Mouse (Mus musculus) heart, adult 8-10 months (tissue): ENCODE measurements at regions not wholly inside any gene's neighbourhood (a gene's known extent, or its start where the extent isn't known, plus 50 kb on each side); places are given as distances from the start of the nearest gene placed in this dataset.
"Not testable (repeated sequence)": the region's sequence is repeated elsewhere in the genome, so short reads cannot be mapped to it uniquely, and the experiment has no call there.

ENCODE experiments used
- DNase-seq: peaks from one replicate; pipeline ENCODE4 v3.0.0; 2022; ENCODE audit warnings: low spot score

DNA sequence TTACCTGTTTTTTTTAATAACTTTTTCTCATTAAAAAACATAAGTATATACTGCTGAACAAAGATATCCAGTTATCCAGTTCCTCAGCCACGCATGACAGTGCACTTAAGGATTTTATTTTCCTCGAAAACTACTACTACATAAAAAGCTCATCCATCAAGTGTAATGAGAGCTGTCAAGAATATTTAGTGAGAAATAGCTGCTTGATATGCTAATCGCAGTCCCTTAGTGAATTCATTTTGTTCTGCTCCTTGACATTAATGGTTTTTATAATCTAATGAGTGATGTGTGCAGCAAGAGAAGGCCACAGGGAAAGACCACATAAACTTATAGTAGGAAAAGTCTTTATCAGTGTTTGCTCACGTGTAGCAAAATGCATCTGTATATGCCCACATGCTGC is 754.0 kb upstream of the Slc39a10 start:
- DNase-seq: no peak

DNA sequence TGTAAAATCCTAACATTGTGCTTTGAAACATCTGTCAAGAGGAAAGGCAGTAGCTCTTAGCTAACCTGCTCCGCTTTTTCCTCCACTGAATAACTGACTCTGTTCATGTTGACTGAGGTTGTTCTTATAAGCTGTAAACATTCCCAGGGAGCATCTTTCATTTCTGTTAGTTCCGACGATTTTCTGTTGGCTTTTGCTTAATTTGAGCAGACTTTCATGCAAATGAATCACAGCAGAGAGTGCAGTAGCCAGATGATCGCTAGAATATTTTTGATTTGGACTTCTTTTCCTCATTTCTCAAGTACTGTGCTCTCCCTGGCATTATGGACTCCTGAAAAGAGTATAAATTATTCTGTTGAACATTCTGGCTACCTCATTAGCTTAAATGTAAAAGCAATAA is 713.9 kb upstream of the Slc39a10 start:
- DNase-seq: no peak

DNA sequence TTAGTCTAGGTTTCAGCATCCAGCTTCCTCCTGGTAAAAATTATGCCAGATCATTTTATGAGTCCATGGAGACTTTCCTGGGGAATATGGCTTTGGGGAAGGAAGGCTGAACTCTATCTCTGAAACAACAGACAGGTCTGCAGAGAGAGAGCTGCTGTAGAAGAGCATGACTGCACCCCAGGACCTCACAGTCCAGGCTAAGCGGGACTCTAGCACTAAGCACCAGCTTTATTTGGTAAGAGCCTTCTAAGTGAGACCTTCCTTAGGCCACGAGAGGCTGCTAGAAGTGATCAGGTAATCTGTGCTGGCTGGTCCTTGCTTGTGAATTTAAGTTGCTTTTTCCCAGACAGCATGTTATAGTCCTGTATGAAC is 711.3 kb upstream of the Slc39a10 start:
- no peak for DNase-seq

GRCm38 (mm10) chr1:47603294-47603988 is 710.8 kb upstream of the Slc39a10 start:
- DNase-seq: no peak

GRCm38 (mm10) chr1:47593641-47594040 is 701.0 kb upstream of the Slc39a10 start:
- not testable (repeated sequence) for DNase-seq

- no peak for DNase-seq
These were observed 653.0 kb upstream of the Slc39a10 start for GRCm38 (mm10) chr1:47545606-47546005.

DNA sequence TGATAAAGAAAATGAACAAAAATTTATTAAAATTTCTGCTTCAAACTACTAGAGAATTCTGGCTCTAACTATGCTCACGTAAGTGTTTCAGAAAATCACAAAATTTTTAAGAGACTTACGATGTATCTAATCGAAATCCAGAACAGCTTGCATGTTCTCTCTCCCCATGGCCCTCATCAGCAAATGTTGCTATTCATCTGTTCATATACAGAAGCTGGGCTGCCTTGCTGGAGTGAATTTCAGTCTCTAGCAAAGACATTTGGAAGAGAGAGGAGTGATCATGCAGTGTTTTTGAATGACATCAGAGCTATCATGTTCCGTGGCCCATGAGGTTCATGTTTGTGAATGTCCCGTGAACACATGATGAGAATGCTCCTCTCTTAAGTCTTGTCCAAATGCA is 618.8 kb upstream of the Slc39a10 start:
- DNase-seq: no peak

DNA sequence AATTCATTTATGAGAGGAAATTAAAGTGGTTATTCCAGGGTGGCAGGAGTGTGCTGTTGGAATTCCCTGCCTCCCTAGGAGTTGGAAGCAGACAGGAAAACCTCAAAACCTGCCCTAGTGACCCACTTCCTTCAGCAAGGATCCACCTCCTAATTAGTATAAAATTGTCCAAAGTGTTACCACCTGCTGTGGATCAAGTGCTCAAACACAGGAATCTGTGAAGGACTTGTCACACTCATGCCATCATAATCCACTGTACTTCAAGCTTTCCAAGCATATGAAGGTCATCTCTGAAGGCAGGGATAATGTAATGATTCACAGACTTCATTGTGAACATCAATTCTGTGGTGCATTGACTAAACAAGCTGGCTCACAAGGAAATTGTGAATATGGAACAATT is 615.1 kb upstream of the Slc39a10 start:
- no peak for DNase-seq

GRCm38 (mm10) chr1:47488581-47489204 is 596.0 kb upstream of the Slc39a10 start:
- DNase-seq: no peak

DNA sequence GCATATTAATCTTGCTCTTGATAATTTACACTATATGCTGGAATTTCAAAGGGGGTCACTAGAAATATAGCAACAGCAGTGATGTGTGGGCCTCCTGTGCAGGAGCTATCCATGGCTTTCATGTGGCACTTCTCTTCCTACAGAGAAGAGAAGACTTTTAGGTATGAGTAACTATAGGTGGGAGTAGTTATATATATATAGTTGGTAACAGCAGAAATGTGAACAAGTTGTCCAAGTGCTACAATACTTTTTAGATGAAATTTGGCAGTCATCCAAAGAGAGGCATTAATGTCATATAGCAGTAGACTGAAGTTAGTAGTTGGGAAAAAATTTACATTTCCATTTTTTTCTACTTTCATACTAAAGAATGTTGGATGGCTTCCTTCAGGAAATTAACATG is 593.4 kb upstream of the Slc39a10 start:
- DNase-seq: no peak

DNA sequence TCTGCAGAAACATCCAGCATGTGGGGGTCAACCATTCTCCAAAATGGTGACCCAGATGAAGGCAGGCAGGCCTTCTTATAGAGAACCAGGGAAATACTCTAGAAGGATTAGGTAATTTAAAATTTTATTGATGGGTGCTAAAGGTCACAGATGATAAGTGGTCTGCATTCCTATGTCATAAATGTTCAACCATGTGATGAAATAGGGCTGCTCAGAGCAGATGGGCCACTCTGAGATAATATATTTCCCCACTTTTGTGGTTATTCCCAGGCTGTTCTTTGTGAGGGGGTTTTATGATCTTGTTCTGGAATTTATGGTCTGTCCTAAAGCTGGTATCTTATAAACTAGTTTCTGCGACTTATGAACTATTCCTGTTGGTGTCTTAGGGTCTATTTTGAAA is 586.4 kb upstream of the Slc39a10 start:
- DNase-seq: no peak

- DNase-seq: no peak
These were observed 574.1 kb upstream of the Slc39a10 start for GRCm38 (mm10) chr1:47466573-47467253.

DNA sequence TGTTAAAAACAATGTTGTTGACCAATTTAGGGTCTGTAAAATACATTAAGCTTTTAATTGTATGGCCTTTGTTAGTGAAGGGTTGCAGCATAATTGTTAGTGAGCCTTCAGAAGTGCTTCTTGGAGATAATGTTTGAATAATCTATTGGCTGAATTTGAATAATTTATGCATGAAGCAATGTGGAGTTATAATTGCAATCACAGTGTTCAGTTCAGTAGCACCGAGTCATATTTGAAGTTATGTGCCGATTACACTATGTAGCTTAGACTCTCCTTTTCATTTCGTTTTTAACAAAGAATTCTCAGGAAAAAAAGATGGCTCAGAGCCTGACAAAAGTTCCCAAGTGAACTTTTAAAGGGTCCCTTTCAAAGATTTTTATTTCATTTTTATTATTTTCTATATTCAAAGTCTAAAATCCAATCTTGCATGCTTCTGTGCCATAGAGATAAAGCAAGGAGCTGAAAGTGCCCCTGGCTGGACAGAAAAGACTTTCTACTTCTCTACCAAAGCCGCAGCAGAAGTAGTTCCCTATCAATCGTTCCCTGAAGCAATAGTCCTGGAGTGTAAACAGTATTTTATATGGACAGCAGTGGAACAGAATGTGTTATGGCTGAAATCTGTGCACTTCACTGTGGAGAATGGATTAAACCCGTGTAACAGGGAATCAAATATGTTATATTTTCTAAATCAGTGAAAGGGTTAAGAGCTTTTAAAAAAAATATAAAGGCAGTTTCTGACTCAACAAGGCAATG is 556.3 kb upstream of the Slc39a10 start:
- no peak for DNase-seq

GRCm38 (mm10) chr1:47448070-47448469 is 555.4 kb upstream of the Slc39a10 start:
- no peak for DNase-seq

- DNase-seq: no peak
These were observed 553.4 kb upstream of the Slc39a10 start for GRCm38 (mm10) chr1:47446021-47446420.

- DNase-seq: no peak
These were observed 540.2 kb upstream of the Slc39a10 start for GRCm38 (mm10) chr1:47432829-47433228.

- DNase-seq: no peak
These were observed 512.5 kb upstream of the Slc39a10 start for GRCm38 (mm10) chr1:47405164-47405563.

DNA sequence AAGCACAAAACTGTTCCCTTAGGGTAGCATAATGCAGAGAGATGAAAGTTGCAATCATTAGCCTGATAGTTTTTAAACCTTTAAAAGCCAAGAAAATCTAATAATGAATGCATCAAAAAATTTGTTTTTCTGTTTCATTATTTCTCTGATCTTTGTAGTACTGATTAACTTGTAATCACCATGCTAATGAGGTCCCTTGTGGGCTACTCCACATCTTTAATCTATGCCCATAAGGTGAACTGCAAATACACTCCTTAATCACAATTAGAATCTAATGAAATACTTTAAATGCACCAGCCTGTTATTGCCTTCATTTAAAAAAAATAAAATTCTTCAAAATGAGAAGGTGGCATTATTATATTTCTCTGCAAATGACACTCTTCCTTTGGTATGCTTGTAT is 493.9 kb upstream of the Slc39a10 start:
- no peak for DNase-seq

DNA sequence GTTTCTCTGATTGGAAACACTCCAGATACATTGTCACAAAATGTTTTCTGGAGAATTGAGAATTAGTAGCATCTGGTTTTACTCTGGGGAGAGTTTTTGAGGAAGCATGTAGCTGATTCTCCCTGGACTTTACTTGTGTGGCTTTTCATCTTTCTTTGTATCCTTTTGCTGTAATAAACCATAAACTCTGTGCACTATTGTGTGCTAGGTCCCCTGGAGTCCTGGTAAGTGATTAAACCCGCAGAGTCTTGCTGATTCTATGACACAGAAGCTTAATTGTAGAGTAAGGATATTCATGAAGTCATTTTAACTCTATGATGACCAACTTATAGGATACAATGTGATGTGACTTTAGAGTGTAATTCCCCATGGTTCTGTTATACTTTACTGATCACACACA is 486.1 kb upstream of the Slc39a10 start:
- DNase-seq: no peak

- no peak for DNase-seq
These were observed 447.2 kb upstream of the Slc39a10 start for GRCm38 (mm10) chr1:47339718-47340439.

DNA sequence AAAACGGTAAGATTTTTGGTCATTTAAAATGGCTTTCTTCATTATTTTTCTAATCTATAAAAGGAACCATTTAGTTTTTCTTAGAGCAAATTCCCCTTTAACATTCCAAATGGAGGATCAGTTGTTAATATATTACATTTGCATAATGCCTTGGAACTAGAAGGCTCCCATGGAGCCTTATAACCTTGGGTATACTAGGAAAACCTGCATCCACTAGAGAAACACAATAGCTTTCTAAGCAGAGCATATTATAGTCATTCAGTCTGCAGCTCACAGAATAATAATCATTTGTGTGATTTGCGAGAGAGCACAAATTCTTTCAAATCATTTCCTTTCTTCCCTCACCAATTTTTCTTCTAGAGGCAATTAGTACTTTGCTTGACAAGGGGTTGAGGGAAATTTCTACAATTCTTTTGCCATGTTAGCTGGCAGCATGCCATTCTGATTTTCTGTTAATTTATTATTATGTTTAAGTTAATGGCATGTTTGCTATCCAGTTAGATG is 418.0 kb upstream of the Slc39a10 start:
- no peak for DNase-seq

DNA sequence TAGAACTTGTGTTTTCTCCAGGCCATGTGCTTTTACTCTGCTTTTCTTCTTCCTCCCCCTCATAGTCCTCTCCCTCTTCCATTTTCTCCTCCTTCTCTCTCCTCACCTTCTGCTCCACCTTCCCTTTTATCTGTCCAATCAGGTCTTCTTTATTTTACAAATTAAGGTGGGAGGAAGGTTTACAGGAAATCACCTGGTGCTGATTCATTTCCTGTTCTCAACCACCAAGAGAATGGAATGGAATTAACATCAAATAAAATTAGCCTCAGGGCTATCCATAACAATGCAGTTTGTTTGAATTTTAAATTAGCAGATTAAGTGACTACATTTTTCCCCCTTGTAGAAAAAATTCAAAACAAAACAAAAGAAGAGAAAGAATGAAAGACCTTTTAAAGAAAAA is 414.3 kb upstream of the Slc39a10 start:
- no peak for DNase-seq
